Mouse (Mus musculus) megakaryocyte, embryonic 14.5 days (primary cell): ENCODE data around the gene Pgls.

ENCODE experiments used
- FLI1 ChIP-seq: IDR thresholded peaks from 2 replicates; pipeline ENCODE4 v1.6.1; 2012; ENCODE audit warnings: low read length, inconsistent platforms, mixed read lengths
- GATA1 ChIP-seq: IDR thresholded peaks from 3 replicates; pipeline ENCODE4 v1.6.1; 2012; ENCODE audit warnings: mixed read lengths, low read length, inconsistent platforms, borderline replicate concordance

GRCm38 (mm10) chr8:71631897-71632296 is 39.9 kb downstream of the Pgls start:
- TF ChIP-seq GATA1 (no peak), FLI1 (no peak)
